Mouse (Mus musculus) frontal cortex, postnatal 25 days (tissue): ENCODE data around the gene Snx8.

Experiments
- DNase-seq, 2 experiments: peaks; one replicate each; pipeline ENCODE4 v3.0.0; 2022; ENCODE audit warnings: low spot score in 2 of 2

The Snx8 gene

GRCm38 (mm10) chr5:140388588-140389576, at the start of gene Snx8:
Snx8 (minus strand) TSS chr5:140389262.
- DNase-seq, result peak; percentile 59 to 80

GRCm38 (mm10) chr5:140425016-140425783, 36.1 kb upstream of the Snx8 start:
- no peak for DNase-seq

- no peak for DNase-seq
Measured at GRCm38 (mm10) chr5:140420616-140421015, 31.6 kb upstream of the Snx8 start.

- peak in 1 of 2 experiments; percentile 20 for DNase-seq
Measured at GRCm38 (mm10) chr5:140419442-140420080, 30.5 kb upstream of the Snx8 start.

GRCm38 (mm10) chr5:140418489-140419441, 29.7 kb upstream of the Snx8 start, which contains the start of gene Eif3b:
Eif3b (plus strand) TSS chr5:140419328.
- peak; percentile 84 for DNase-seq

GRCm38 (mm10) chr5:140418106-140418488, 29.0 kb upstream of the Snx8 start:
- DNase-seq, result no peak

GRCm38 (mm10) chr5:140414647-140415046, 25.6 kb upstream of the Snx8 start:
- DNase-seq, result no peak

- DNase-seq, result peak; percentile 33 to 37
Measured at GRCm38 (mm10) chr5:140411339-140411738, 22.3 kb upstream of the Snx8 start.

GRCm38 (mm10) chr5:140408801-140409200, 19.7 kb upstream of the Snx8 start:
- no peak for DNase-seq

- no peak for DNase-seq
Measured at GRCm38 (mm10) chr5:140406666-140407065, 17.6 kb upstream of the Snx8 start.

- no peak for DNase-seq
Measured at GRCm38 (mm10) chr5:140405126-140405525, 16.1 kb upstream of the Snx8 start.

GRCm38 (mm10) chr5:140402640-140403270, 13.7 kb upstream of the Snx8 start:
- DNase-seq, result no peak

- no peak for DNase-seq
Measured at GRCm38 (mm10) chr5:140396166-140396940, 7.3 kb upstream of the Snx8 start.

- DNase-seq, result no peak
Measured at GRCm38 (mm10) chr5:140392701-140393100, 3.6 kb upstream of the Snx8 start.

- no peak for DNase-seq
Measured at GRCm38 (mm10) chr5:140391981-140392380, 2.9 kb upstream of the Snx8 start.

- no peak for DNase-seq
Measured at GRCm38 (mm10) chr5:140391435-140391834, 2.4 kb upstream of the Snx8 start.

GRCm38 (mm10) chr5:140389647-140390046, 585 bp upstream of the Snx8 start:
- no peak for DNase-seq

GRCm38 (mm10) chr5:140387816-140388510, 1.1 kb downstream of the Snx8 start:
- DNase-seq, result no peak

- no peak for DNase-seq
Measured at GRCm38 (mm10) chr5:140387236-140387635, 1.8 kb downstream of the Snx8 start.
